Mouse (Mus musculus) stomach, embryonic 15.5 days (tissue): ENCODE results near the gene Ptx3. TPM values are rescaled to one million over a fixed set of nuclear protein-coding genes. Genes with fewer than 3 reads are reported as not detected.
"Not testable (repeated sequence)": the region's sequence is repeated elsewhere in the genome, so short reads cannot be mapped to it uniquely, and the experiment has no call there.

Source experiments
- ATAC-seq: fragments of 200-750 bp; cut with Nextera tagmentation; 2 replicates; pipeline ENCODE4 v1.8.0; 2017; ENCODE audit warnings: low read depth, moderate number of reproducible peaks, moderate TSS enrichment; ENCODE audit not compliant: insufficient read depth, low FRiP score
- H3K27ac ChIP-seq: fragments of 300-500 bp; sonication (generic); 2 replicates; pipeline ENCODE4 v1.5.1; 2015; ENCODE audit warnings: mild to moderate bottlenecking, inconsistent platforms
- H3K27me3 ChIP-seq: fragments of 300-500 bp; sonication (generic); replicated peaks from 2 replicates; pipeline ENCODE4 v1.6.1; 2015; ENCODE audit warnings: inconsistent platforms
- H3K36me3 ChIP-seq: fragments of 300-500 bp; sonication (generic); 2 replicates; pipeline ENCODE4 v1.6.1; 2015; ENCODE audit warnings: inconsistent platforms
- H3K4me1 ChIP-seq: fragments of 300-500 bp; sonication (generic); 2 replicates; pipeline ENCODE4 v1.6.1; 2015; ENCODE audit warnings: inconsistent platforms
- H3K4me2 ChIP-seq: fragments of 300-500 bp; sonication (generic); 2 replicates; pipeline ENCODE4 v1.6.1; 2015; ENCODE audit warnings: mild to moderate bottlenecking, inconsistent platforms
- H3K4me3 ChIP-seq: fragments of 300-500 bp; sonication (generic); replicated peaks from 2 replicates; pipeline ENCODE4 v1.5.1; 2015; ENCODE audit warnings: inconsistent platforms
- H3K9ac ChIP-seq: fragments of 300-500 bp; sonication (generic); 2 replicates; pipeline ENCODE4 v1.6.1; 2015; ENCODE audit warnings: inconsistent platforms
- H3K9me3 ChIP-seq: fragments of 300-500 bp; sonication (generic); 2 replicates; pipeline ENCODE4 v1.6.1; 2016; ENCODE audit warnings: inconsistent platforms
- WGBS: fragments of 180-500 bp; shearing (Covaris S2); methylation state at CpG from one replicate; pipeline ENCODE4 v1.1.7; 2015; 5-methylcytosine and 5-hydroxymethylcytosine counted together
- polyA plus RNA-seq: library from polyadenylated mRNA; unstranded; fragments of >200 nt; fragmentation: Nextera tagmentation; extraction: Ambion mirVana; gene quantifications from 2 replicates; pipeline ENCODE4 v1.2.1, GENCODE M21; 2015

The Ptx3 gene
- 4.8 and 4.9 TPM in 2 replicates for polyA plus RNA-seq

- WGBS = 9% methylated on average over 20 of the region's 20 CpGs
- Histone ChIP-seq H3K4me1 (peaks cover 8% of the 10 kb centered on the region; the same call in 1 of the 2 replicates), H3K27me3 (peaks cover 8% of the 10 kb centered on the region), H3K4me2 (peak within 1 kb of the TSS; percentile 99), H3K36me3 (no peaks in the 10 kb centered on the region), H3K9ac (peak within 1 kb of the TSS; percentile 41), H3K27ac (no peak within 1 kb of the TSS; the same call in 1 of the 2 replicates), H3K4me3 (peak within 1 kb of the TSS; percentile 54), H3K9me3 (no peaks in the 10 kb centered on the region)
- ATAC-seq = no peak
Observed at GRCm38 (mm10) chr3:66219655-66220191, at the start of gene Ptx3. Gene Ptx3, plus strand, starts transcription at chr3:66219910.

DNA sequence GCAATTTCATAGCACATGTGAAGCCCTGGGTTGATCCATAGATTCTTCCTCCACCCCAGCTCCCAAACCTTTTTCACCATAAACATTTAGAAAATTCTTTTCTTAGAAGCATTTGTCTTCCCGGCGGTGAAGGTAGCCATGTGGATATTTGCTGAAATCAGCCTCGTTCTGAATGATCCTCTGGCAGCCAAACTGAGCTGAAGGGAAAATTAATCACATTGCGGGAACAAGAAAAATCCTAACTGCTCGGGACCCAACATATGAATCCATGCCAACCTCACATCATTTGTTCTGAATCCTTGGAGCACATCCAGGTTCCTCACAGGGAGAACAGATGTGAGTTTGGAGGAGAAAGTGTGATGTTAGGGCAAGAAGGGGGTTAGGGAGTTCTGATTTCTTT, 46.8 kb upstream of the Ptx3 start:
- Histone ChIP-seq H3K36me3 (no peaks in the 10 kb centered on the region), H3K27me3 (no peaks in the 10 kb centered on the region), H3K9me3 (no peaks in the 10 kb centered on the region), H3K4me2 (no peak overlapping the region), H3K9ac (no peak overlapping the region), H3K4me1 (no peaks in the 10 kb centered on the region), H3K27ac (no peak overlapping the region), H3K4me3 (no peak overlapping the region)
- ATAC-seq = no peak
- WGBS = 30% methylated on average over 5 of the region's 5 CpGs

DNA sequence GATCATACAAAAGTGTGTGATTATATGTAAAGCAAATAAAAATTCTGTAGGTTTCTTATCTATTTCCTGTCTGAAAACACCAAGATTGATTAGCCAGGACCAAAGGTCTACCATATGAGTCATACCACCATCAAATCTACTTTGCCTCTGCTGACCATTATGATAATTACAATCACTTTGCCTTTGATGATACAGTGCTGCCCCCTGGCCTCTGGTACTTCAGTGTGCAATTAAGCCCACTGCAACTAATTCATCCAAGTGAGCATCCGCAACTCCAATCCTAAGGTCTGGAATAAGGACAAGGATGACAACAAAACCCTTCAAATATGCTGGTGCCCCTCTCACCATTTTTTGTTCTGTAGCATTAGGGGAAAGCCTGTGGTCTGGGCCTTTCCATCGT, 40.1 kb upstream of the Ptx3 start:
- ATAC-seq = no peak
- Histone ChIP-seq H3K9me3 (no peaks in the 10 kb centered on the region), H3K4me1 (no peaks in the 10 kb centered on the region), H3K4me3 (no peak overlapping the region), H3K9ac (no peak overlapping the region), H3K27me3 (no peaks in the 10 kb centered on the region), H3K4me2 (no peak overlapping the region), H3K36me3 (no peaks in the 10 kb centered on the region), H3K27ac (no peak overlapping the region)
- WGBS = 73% methylated on average over 2 of the region's 2 CpGs

GRCm38 (mm10) chr3:66193910-66194562, 25.7 kb upstream of the Ptx3 start:
- ATAC-seq = no peak
- H3K36me3 ChIP-seq = no peaks in the 10 kb centered on the region
- H3K9ac ChIP-seq = no peak overlapping the region
- H3K4me1 ChIP-seq = no peaks in the 10 kb centered on the region
- no peaks in the 10 kb centered on the region for H3K27me3 ChIP-seq
- H3K4me3 ChIP-seq = no peak overlapping the region
- H3K27ac ChIP-seq = no peak overlapping the region
- H3K4me2 ChIP-seq = no peak overlapping the region
- H3K9me3 ChIP-seq = no peaks in the 10 kb centered on the region
- 76% methylated on average over 3 of the region's 3 CpGs for WGBS

DNA sequence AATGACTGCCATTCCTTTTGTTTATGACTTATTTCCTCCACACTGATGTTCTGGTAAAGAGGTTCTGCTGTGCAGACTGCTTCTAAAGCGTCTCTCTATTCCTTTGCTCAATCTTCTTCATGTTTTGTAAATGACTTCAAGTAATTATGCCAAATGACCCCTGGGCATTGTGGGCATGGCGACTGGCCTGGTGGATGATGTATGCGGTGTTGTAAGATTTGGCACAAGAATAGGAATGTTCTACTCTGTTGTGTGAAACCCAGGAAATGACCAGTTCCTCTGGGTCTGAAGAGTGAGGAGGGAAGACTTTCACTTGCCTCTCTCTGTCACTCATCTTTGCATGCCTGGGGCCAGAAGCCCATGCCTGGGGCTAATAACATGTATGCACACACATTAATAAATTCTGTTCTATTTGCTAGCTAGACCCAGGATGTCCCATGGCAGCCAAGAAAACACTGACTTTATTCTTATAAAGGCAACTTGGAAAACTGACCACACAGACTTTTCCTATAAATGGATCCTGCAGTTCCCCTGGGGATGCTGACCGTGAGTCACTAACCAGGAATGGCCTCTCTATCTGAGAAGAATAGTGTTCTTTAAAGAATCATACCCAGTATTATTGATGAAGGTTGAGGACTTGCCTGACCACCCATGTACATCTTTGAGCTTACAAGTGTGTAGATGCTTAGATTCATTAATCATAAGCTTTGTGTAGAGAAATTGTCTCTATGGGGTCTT, 10.7 kb upstream of the Ptx3 start:
- no peak overlapping the region for H3K4me3 ChIP-seq
- no peak for ATAC-seq
- WGBS = 83% methylated on average over 4 of the region's 4 CpGs
- no peak overlapping the region for H3K27ac ChIP-seq
- H3K4me2 ChIP-seq = no peak overlapping the region
- no peaks in the 10 kb centered on the region for H3K9me3 ChIP-seq
- no peak overlapping the region for H3K9ac ChIP-seq
- no peaks in the 10 kb centered on the region for H3K27me3 ChIP-seq
- no peaks in the 10 kb centered on the region for H3K36me3 ChIP-seq
- H3K4me1 ChIP-seq = no peaks in the 10 kb centered on the region

- no peaks in the 10 kb centered on the region for H3K36me3 ChIP-seq
- no peaks in the 10 kb centered on the region for H3K4me1 ChIP-seq
- H3K9ac ChIP-seq = no peak overlapping the region
- H3K27ac ChIP-seq = no peak overlapping the region
- H3K4me2 ChIP-seq = no peak overlapping the region
- ATAC-seq = no peak
- H3K4me3 ChIP-seq = no peak overlapping the region
- H3K9me3 ChIP-seq = no peaks in the 10 kb centered on the region
- WGBS = 97% methylated on average over 1 of the region's 1 CpGs
- no peaks in the 10 kb centered on the region for H3K27me3 ChIP-seq
Observed at GRCm38 (mm10) chr3:66213524-66213923, 6.2 kb upstream of the Ptx3 start.

GRCm38 (mm10) chr3:66215759-66216158, 4.0 kb upstream of the Ptx3 start:
- 44% methylated on average over 8 of the region's 8 CpGs for WGBS
- Histone ChIP-seq H3K9me3 (no peaks in the 10 kb centered on the region), H3K27ac (no peak overlapping the region), H3K4me1 (peaks cover under 1% of the 10 kb centered on the region; the same call in 1 of the 2 replicates), H3K4me2 (no peak overlapping the region), H3K27me3 (peaks cover 4% of the 10 kb centered on the region; the same call in 1 of the 2 replicates), H3K9ac (no peak overlapping the region), H3K4me3 (no peak overlapping the region), H3K36me3 (no peaks in the 10 kb centered on the region)
- no peak; the same call in 1 of the 2 replicates for ATAC-seq

DNA sequence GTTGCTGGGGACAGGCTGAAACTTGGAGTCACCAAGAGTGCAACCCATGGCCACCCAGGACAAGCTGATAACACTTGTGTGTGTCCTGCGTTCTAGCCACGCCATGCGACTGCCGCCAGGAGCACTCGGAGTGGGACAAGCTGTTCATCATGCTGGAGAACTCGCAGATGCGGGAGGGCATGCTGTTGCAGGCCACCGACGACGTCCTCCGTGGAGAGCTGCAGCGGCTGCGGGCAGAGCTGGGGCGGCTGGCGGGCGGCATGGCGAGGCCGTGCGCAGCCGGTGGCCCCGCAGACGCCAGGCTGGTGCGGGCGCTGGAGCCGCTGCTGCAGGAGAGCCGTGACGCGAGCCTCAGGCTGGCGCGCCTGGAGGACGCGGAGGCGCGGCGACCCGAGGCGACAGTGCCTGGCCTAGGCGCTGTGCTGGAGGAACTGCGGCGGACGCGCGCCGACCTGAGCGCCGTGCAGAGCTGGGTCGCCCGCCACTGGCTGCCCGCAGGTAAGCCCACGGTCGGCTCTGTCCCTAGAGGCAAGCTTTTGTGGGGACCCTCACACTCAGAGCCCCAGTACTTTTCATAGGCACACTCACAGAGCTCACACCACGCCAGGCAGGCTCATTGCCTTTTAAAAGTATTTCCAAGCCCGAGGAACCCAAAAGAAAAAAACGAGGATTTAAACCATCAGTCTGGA, 988 bp downstream of the Ptx3 start:
- no peak overlapping the region; the same call in 1 of the 2 replicates for H3K27ac ChIP-seq
- WGBS = under 1% methylated on average over 51 of the region's 54 CpGs
- H3K4me2 ChIP-seq = peak overlapping the region; percentile 99
- H3K36me3 ChIP-seq = no peaks in the 10 kb centered on the region
- peak overlapping the region; percentile 54 for H3K4me3 ChIP-seq
- peak overlapping the region; percentile 41 for H3K9ac ChIP-seq
- ATAC-seq = peak; percentile 82
- H3K27me3 ChIP-seq = peaks cover 8% of the 10 kb centered on the region
- H3K9me3 ChIP-seq = no peaks in the 10 kb centered on the region
- H3K4me1 ChIP-seq = peaks cover 8% of the 10 kb centered on the region; the same call in 1 of the 2 replicates

GRCm38 (mm10) chr3:66221243-66221611, 1.5 kb downstream of the Ptx3 start:
- peak overlapping the region; percentile 54 for H3K4me3 ChIP-seq
- peaks cover 8% of the 10 kb centered on the region for H3K27me3 ChIP-seq
- H3K4me1 ChIP-seq = peaks cover 8% of the 10 kb centered on the region; the same call in 1 of the 2 replicates
- no peak overlapping the region for H3K9ac ChIP-seq
- WGBS = 6% methylated on average over 11 of the region's 11 CpGs
- H3K27ac ChIP-seq = no peak overlapping the region
- no peaks in the 10 kb centered on the region for H3K9me3 ChIP-seq
- H3K4me2 ChIP-seq = peak overlapping the region; percentile 99
- no peak for ATAC-seq
- H3K36me3 ChIP-seq = no peaks in the 10 kb centered on the region

DNA sequence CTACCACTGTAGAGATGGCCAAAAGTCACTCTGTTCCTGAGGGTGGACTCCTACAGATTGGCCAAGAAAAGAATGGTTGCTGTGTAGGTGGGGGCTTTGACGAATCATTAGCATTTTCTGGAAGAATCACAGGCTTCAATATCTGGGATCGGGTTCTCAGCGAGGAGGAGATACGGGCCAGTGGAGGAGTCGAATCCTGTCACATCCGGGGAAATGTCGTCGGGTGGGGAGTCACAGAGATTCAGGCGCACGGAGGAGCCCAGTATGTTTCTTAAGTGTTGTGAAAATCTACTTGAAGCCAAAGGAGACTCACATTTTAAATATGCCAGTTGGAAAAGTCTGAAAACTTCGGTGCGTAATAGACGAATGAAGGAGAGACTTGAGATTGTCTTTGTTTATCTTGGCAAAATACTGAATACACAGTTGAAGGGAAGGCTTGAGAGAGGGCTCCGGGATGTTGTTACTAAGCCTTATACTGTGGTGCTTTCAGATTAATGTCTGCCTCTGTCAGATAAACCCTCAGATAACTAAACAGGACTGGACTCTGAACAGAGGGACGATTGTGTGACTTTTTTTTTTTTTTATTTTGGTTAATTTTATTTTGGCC, 5.3 kb downstream of the Ptx3 start:
- Histone ChIP-seq H3K36me3 (no peaks in the 10 kb centered on the region), H3K4me2 (no peak overlapping the region), H3K27ac (no peak overlapping the region), H3K27me3 (peaks cover 8% of the 10 kb centered on the region), H3K4me3 (no peak overlapping the region), H3K9me3 (no peaks in the 10 kb centered on the region), H3K4me1 (peaks cover 8% of the 10 kb centered on the region; the same call in 1 of the 2 replicates), H3K9ac (no peak overlapping the region)
- no peak for ATAC-seq
- 57% methylated on average over 15 of the region's 15 CpGs for WGBS

GRCm38 (mm10) chr3:66236234-66236871, 16.6 kb downstream of the Ptx3 start:
- H3K4me1 ChIP-seq, H3K9ac ChIP-seq, H3K4me2 ChIP-seq, H3K9me3 ChIP-seq, H3K27me3 ChIP-seq, H3K4me3 ChIP-seq, ATAC-seq, H3K27ac ChIP-seq, H3K36me3 ChIP-seq: not testable (repeated sequence)
- 35% methylated on average over 4 of the region's 4 CpGs for WGBS
